Mouse (Mus musculus): ENCODE results near the gene Fermt2.

Gene Fermt2

DNA sequence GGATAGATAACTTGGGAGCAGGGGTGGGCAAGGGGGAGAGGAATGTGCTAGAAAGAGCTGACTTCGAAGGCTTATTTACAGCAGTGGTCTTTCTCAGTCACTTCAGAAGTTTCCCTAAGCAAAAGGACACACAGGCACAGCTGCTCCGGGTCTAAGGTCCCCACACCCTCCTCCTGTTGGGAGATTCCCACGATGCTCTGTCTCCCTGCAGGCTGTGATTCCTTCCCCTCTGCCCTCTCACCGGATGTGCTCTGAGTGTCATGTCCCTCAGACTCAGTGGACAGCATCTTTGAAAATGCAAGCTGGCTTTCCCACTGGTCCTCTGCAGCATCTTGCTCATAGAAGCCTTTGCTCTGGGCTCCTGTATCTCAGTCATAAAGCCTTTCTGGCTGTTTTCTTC lies 77.8 kb downstream of the Fermt2 start:
- in situ Hi-C loops (cut with MboI; ENCODE audit: low pct_unique_long_range_greater_than_20kb in 1 of 2, low sequenced_read_pairs in 2 of 2, unreplicated experiment in 1 of 2), result no loop called here

DNA sequence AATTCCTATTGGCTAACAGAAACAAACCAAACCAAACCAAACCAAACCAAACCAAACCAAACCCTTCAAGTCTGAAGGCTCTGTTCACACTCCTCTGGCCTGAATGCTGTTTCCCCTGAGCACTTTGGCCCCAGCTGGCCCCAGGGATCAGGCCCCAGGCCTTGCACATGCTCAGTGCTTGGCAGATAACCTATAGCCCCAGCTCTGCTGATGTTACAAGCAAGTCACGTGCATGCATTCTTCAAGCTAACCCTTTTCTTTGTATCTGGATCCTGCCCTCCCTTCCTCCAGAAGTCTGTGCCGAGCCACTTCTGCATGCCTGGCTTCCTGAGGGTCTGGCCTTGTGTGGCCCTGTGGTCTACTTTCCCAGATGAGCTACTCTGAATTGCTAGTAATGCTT lies 78.8 kb downstream of the Fermt2 start:
- in situ Hi-C loops (cut with MboI; ENCODE audit: low pct_unique_long_range_greater_than_20kb in 1 of 2, low sequenced_read_pairs in 2 of 2, unreplicated experiment in 1 of 2), result no loop called here

DNA sequence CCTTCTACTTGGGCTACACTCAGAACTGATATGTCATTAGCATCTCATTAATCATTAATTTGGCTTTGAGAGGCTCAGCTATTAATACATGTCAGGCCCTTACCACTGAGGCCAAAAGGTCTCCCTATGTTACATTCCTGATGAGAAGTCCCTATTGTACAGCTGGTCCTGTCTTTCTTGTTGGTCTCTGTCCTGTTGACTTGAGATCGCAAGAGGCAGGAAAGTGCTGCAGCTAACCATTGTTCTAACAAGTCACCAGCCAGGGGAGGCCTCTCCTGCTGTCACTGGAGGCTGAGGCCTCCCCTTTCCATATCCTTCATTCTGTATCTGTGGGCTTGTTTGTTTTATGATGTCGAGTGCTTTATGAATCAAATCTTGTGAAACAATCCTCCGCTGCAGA lies 83.1 kb downstream of the Fermt2 start:
- in situ Hi-C loops (cut with MboI; ENCODE audit: low pct_unique_long_range_greater_than_20kb in 1 of 2, low sequenced_read_pairs in 2 of 2, unreplicated experiment in 1 of 2), result no loop called here

DNA sequence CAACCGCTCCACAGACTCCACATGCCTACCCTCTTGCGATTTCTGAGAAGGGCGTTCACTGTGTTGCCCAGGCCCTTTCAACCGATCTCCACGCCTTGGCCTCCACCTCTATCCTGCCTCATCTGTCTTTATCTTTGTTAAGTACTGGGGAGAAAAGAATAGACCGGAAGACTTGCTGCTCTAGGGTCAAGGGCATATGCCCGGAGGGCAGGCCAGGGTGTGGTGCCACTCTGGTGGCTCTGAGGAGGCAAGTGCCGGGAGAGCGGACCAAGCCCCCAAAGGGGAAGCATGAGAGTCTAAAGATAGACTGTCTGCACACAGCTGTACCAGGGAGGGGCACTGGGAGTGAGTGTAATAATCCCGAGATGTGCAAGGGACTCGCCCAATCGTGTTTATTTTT lies 84.5 kb downstream of the Fermt2 start:
- in situ Hi-C loops (cut with MboI; ENCODE audit: low pct_unique_long_range_greater_than_20kb in 1 of 2, low sequenced_read_pairs in 2 of 2, unreplicated experiment in 1 of 2), result no loop called here

DNA sequence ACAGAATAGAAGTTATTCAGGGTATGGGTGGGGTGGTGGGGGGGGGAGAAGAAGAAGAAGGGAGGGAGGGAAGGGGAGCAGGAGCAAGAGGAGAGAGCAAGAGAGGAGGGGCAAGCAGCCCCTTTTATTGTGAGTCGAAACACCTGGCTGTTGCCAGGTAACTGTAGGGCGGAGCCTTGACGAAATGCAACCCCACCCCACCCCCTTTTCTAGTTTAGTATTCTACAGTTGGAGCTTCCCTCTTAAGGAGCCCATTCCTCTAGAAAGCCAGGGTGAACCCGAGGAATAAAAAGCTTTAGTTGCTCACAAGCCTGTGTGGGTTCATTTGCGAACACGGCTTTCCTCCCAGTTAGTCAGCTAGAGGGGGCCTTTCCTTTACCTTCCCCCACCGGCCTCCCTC lies 85.0 kb downstream of the Fermt2 start:
- in situ Hi-C loops (cut with MboI; ENCODE audit: low pct_unique_long_range_greater_than_20kb in 1 of 2, low sequenced_read_pairs in 2 of 2, unreplicated experiment in 1 of 2), result no loop called here

DNA sequence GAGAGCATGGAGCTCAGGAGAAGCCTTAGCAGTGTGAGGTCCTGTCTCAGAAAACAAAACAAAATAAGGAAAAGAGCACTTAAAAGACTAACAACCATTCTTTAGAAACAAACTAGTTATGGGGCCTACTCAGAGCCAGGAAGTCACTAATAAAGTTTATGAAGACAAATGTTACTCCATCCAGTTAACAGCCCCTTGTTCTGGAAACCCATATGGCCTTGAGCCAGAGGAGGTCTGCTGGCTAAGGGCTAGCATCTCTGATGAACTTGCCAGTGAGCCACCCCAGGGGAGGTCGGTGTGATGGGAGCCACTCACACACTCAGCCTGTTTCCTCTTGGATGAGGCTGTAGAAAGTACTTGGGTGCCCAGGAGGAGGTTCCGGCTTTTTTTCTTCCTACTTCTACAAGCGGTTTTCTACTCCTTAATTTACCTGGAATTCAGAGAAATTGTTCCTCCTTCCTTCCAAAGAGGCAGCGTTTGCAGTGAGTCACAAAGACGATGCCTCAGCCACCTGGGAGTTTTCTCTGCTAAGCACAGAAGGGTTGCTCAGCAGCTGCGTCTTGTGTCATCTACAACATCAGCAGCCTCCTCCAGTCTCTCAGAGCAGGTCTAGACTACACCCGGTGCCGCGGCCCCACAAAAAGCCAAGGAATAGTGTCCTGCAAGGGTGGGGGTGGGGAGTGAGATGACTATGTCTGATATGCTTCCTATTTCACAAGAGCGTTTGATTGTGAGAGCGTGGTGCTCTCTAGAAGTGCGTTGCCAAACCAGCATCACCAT lies 86.9 kb downstream of the Fermt2 start:
- in situ Hi-C loops (cut with MboI; ENCODE audit: low pct_unique_long_range_greater_than_20kb in 1 of 2, low sequenced_read_pairs in 2 of 2, unreplicated experiment in 1 of 2), result no loop called here

DNA sequence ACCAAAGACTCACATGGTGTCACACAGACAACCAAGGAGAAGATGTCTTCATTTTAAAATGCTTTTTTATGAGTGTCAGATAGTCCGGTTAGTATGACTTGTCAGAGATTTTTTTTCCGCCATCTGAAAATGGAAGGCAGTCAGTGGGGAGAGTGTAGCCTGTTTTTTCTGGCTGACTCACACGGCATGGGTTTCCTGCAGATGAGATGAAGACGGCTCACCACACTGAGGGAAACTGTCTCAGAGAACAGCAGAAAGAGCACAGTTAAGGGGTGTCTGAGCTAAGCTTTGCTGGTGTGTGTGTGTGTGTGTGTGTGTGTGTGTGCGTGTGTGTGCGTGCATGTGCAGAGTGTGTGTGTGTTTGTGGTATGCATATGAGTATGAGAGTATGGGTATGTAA lies 88.6 kb downstream of the Fermt2 start:
- in situ Hi-C loops (cut with MboI; ENCODE audit: low pct_unique_long_range_greater_than_20kb in 1 of 2, low sequenced_read_pairs in 2 of 2, unreplicated experiment in 1 of 2), result no loop called here

DNA sequence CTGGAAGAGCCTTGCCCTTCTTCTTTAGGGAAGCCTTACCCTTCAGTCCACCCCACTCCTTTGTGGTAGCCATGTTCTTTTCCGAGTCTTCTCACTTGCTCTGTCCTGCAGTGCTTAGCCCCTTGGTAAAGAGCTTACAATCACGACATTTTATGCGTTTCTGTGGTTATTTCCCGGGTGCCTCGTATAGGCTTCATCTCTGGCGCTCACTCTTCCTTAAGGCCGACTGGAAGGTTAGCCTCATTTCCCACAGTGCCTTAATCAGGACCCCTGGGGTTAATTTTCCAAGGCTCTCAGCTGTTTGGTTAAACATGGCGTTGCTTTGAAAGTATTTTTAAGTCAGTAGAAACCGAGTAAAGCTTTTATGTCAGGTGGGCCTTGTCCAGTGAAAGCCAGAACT lies 90.5 kb downstream of the Fermt2 start:
- in situ Hi-C loops (cut with MboI; ENCODE audit: low pct_unique_long_range_greater_than_20kb in 1 of 2, low sequenced_read_pairs in 2 of 2, unreplicated experiment in 1 of 2), result no loop called here

DNA sequence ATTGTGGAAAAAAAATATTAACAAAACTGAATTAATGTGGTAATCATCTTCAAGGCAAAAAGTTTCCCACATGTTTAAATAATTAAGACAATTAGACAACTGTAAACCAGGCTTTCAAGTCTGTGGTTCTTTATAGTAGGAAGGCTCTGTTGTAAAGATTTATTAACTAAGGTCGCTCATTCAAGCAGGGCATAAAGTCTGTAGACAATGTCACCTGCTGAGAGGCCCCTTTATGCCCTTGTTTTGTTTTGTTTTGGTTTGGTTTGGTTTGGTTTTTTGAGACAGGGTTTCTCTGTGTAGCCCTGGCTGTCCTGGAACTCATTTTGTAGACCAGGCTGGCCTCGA lies 91.0 kb downstream of the Fermt2 start:
- in situ Hi-C loops (cut with MboI; ENCODE audit: low pct_unique_long_range_greater_than_20kb in 1 of 2, low sequenced_read_pairs in 2 of 2, unreplicated experiment in 1 of 2), result no loop called here

DNA sequence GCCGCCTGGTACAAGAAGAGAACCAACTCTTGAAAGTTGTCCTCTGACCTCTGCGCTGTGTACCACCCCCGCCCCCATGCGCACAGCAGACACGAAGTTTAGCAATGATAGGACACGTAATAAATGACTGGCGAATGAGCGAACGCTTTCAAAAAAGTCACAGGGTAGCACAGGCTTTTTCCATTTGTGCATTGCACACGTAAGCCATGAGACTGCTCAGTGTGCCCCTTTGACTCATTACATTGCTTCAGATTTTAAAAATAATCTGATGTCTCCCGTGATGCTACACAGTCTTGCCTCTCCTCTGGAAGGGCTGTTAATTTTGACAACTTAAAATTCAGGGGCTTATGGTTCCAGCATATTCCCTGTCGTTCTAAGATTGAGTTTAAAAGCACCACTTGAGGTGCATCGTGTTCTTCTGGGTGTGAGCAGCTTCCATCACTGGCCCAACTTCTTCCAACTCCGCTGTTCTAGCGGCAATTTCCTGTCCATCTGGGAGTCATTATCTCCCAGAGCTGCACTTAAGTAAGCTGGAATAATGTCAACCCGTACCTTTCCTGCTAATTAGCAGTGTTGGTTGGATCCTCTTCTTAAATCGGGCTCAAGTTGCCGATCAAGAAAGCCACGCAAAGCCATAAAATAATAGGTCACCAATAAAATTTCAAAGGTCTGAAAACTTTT lies 91.5 kb downstream of the Fermt2 start:
- in situ Hi-C loops (cut with MboI; ENCODE audit: low pct_unique_long_range_greater_than_20kb in 1 of 2, low sequenced_read_pairs in 2 of 2, unreplicated experiment in 1 of 2), result no loop called here

DNA sequence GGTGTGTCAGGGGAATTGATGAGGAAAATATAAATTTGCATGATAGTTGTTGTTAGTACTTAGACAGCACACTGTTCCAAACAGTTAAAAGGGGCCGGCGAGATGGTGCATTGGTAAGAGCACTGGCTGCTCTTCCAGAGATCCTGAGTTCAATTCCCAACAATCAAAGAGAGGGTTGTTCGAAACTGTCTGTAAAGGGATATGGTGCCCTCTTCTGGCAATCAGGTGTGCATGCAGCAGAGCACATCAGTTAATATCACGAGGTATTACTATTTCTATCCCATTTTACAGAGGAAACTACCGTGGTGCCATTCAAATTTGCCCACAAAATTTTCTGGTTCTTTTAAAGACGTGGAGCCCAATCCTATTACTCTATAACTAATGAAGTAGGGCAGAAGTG lies 95.7 kb downstream of the Fermt2 start:
- in situ Hi-C loops (cut with MboI; ENCODE audit: low pct_unique_long_range_greater_than_20kb in 1 of 2, low sequenced_read_pairs in 2 of 2, unreplicated experiment in 1 of 2), result no loop called here

DNA sequence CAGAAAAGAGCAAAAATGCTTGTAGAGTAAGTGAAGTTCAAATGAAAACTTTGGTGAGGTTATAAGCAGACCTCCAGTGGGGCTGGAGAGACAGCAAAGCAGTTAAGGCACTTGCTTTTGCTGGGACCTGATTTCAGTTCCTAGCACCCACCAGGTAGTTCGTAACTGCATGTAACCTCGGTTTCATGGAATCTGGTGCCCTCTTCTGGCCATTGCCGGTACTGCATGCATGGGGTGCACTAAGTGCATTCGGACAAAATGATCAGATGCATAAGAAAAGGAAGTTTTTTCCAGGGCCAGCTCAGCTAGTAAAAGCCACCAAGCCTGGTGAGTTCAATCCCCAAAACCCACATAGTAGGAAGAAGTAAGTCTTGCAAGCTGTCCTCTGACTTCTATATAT lies 97.9 kb downstream of the Fermt2 start:
- in situ Hi-C loops (cut with MboI; ENCODE audit: low pct_unique_long_range_greater_than_20kb in 1 of 2, low sequenced_read_pairs in 2 of 2, unreplicated experiment in 1 of 2), result no loop called here

DNA sequence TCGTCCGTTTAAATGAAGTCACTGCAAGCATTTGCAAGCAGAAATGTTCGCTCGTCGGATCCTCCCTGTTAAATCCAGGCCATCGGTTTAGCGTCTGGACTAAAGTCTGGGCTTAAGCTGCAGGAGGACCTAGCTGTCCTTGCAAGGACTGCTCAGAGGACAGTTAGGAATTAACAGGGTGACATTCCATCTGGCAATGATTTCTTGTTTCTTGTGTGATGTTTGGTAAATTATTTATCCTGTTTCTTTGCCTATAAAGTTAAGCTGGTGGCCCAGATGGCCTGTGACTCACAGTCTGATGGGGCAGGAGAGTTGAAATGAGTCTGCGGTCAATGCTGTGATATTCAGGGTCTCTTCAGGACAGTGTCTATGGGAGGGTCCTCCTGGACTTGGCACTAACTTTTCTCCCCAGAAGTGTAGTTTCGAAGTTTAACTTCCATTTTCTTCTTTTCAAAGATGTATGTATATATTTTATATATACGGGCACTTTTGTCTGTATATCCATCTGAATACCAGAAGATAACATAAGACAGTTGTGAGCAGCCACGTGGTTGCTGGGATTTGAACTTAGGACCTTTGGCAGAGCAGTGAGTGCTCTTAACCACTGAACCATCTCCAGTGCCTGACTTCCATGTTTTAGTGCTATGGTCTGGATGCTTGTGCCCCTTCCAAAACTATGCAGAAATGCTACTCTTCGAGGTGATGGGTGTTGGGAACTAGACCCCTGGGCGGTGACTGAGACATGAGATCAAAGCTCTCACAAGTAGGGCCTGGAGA lies 99.7 kb downstream of the Fermt2 start:
- in situ Hi-C loops (cut with MboI; ENCODE audit: low pct_unique_long_range_greater_than_20kb in 1 of 2, low sequenced_read_pairs in 2 of 2, unreplicated experiment in 1 of 2), result no loop called here

DNA sequence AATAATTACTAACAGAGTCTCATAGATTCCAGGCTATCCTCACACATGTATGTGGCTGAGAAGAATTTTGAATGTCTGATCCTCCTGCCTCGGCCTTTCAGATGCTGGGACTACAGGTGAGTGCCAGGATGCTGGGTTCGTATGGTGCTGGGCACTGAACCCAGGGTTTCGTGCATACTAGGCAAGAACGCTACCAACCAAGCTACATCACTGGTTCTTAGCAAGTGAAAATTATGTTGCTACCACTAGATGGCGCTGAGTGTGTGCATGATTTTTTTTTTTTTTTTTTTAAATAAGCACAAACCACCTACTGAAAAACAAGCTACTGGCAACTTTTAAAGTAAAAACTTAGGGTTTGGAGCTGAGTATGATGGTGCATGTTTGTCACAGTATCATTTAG lies 106.7 kb downstream of the Fermt2 start:
- in situ Hi-C loops (cut with MboI; ENCODE audit: low pct_unique_long_range_greater_than_20kb in 1 of 2, low sequenced_read_pairs in 2 of 2, unreplicated experiment in 1 of 2), result loop anchor here (10.0 to 25.0 kb wide), 2 partner anchors 122 to 364 kb away; no protein-coding TSS in a partner anchor

DNA sequence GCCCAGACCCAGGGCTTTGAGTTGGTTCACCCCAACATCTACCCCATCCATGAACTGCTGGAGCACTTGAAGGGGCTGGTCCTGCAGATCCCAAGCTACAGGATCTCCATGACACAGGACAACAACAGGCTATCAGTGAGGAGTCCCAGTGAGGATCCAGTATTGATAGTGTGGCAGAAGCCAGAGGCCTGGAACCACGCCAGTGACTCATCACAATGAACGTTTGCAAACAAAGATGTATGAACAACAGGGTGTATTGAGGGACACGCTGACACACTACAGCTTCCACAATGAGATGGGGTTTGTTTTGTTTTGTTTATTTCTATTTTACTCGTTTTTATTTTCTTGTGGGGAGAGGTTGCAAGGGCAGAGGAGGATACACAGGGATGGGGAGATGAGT lies 107.5 kb downstream of the Fermt2 start:
- in situ Hi-C loops (cut with MboI; ENCODE audit: low pct_unique_long_range_greater_than_20kb in 1 of 2, low sequenced_read_pairs in 2 of 2, unreplicated experiment in 1 of 2), result loop anchor here (10.0 to 25.0 kb wide), 2 partner anchors 122 to 365 kb away; no protein-coding TSS in a partner anchor

DNA sequence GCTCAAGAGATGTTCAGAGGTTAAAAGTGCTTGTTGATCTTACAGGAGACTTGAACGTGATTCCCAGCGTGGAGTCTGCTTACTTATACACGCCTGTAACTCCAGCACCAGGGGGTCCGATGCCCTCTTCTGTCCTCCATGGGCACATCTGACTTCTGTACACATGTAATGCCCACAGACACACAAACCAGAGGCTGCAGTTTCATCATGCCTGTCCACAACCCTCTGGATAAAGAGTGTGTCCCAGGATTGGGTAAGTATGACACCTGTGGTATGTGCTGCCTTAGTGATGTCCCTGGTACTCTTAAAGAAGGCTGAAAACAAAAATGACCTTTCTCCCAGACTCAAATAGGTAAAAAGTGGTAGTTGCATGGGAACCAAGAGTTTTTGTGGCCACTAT lies 110.6 kb downstream of the Fermt2 start:
- in situ Hi-C loops (cut with MboI; ENCODE audit: low pct_unique_long_range_greater_than_20kb in 1 of 2, low sequenced_read_pairs in 2 of 2, unreplicated experiment in 1 of 2), result loop anchor here in 1 of 2 experiments (10.0 to 25.0 kb wide), 2 partner anchors 265 to 368 kb away; no protein-coding TSS in a partner anchor

DNA sequence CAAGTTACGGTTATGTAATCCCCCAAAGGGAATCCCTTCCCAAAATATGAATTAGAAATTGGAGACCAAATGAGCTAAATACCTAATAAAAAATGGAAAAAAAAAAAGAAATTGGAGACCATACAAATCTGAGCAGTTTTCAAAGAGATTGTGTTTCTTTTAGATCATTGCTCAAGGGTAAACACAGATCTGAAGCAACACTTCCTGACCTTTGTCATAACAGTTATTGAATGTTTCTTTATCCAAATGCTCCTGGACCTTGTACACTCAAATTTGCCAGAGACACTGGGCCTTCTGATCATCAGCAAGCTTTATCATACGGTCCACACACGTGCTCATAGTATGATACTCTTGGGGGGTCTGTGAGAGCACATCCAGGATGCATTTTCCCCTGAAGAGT lies 111.4 kb downstream of the Fermt2 start:
- in situ Hi-C loops (cut with MboI; ENCODE audit: low pct_unique_long_range_greater_than_20kb in 1 of 2, low sequenced_read_pairs in 2 of 2, unreplicated experiment in 1 of 2), result loop anchor here in 1 of 2 experiments (10.0 to 25.0 kb wide), 2 partner anchors 266 to 369 kb away; no protein-coding TSS in a partner anchor

DNA sequence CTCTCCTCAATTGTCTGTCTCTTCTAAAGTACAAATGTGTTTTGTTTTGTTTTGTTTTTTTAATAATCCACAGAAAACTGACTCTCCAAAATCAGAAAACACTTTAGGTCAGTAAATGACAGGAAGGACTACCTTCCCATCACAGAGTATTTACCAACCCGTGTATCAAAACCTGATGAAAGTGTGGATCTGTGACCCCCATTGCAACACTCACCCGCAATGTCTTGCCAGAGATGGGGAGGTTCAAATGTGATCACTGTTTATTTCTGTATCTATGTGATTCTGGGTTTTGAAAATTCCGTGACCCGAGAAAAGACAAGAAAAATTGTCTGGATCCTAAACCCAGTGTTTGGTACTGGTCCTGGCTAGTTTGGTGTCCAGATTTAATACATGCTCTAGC lies 113.7 kb downstream of the Fermt2 start:
- in situ Hi-C loops (cut with MboI; ENCODE audit: low pct_unique_long_range_greater_than_20kb in 1 of 2, low sequenced_read_pairs in 2 of 2, unreplicated experiment in 1 of 2), result loop anchor here in 1 of 2 experiments (10.0 to 25.0 kb wide), 2 partner anchors 269 to 371 kb away; no protein-coding TSS in a partner anchor

Data from mouse embryonic stem cell (cell line).